Mouse (Mus musculus) liver, adult 2 months (tissue): ENCODE measurements around the gene Prkca.

Experiments used
- CTCF ChIP-seq: fragments of 200-500 bp; IDR thresholded peaks from 2 replicates; pipeline ENCODE4 v1.5.1; 2011; ENCODE audit warnings: low read depth, low read length, control low read depth
- POLR2A ChIP-seq: fragments of 200-500 bp; IDR thresholded peaks from 2 replicates; pipeline ENCODE4 v1.6.1; 2011; ENCODE audit warnings: low read length, control low read depth; ENCODE audit not compliant: insufficient read depth; ENCODE audit errors: extremely low read depth

DNA sequence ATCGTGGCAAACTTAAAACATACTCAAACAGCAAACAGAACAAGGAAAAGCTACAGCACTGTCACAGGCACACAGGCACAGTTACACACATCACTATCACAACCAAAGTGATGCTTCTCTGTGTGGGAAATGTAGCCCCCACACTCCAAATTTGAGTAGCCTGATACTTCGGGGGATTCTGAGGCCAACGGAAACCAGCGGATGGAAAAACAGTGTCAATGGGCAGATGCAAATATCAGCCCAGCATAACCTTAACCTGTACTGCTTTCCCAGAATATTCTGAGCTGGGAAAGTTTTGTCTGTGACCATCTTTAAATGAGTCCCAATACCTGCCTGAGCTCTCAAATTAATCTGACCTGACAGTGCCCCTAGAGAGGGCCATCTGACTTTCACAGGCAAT lies 250.5 kb downstream of the Prkca start:
- TF ChIP-seq CTCF (no peak), POLR2A (no peak)
